Mouse (Mus musculus) induced T-regulatory cell, adult 2 months (primary cell): ENCODE data around the gene Zkscan3.
A peak's percentile ranks its signal among the peaks of the same experiment; 100 is the strongest.

ENCODE experiments used
- DNase-seq: peaks from one replicate; pipeline ENCODE4 v3.0.0-alpha.2; 2012; ENCODE audit warnings: low read depth

Gene Zkscan3

GRCm38 (mm10) chr13:21402287-21402846 lies at the start of gene Zkscan3:
Gene Zkscan3 (minus strand): TSS chr13:21402755.
- DNase-seq, result peak; percentile 93

- DNase-seq, result no peak
These were observed 45.5 kb upstream of the Zkscan3 start for GRCm38 (mm10) chr13:21447856-21448614.

GRCm38 (mm10) chr13:21446796-21447195 lies 44.2 kb upstream of the Zkscan3 start:
- DNase-seq, result no peak

GRCm38 (mm10) chr13:21441207-21441572 lies 38.6 kb upstream of the Zkscan3 start:
- no peak for DNase-seq

GRCm38 (mm10) chr13:21440503-21441206 lies 38.1 kb upstream of the Zkscan3 start, which contains the start of gene Pgbd1:
Gene Pgbd1 (minus strand): TSS chr13:21441058.
- peak; percentile 75 for DNase-seq

- DNase-seq, result no peak
These were observed 32.9 kb upstream of the Zkscan3 start for GRCm38 (mm10) chr13:21435476-21435875.

- DNase-seq, result no peak
These were observed 25.1 kb upstream of the Zkscan3 start for GRCm38 (mm10) chr13:21427631-21428030.

- DNase-seq, result no peak
These were observed 20.7 kb upstream of the Zkscan3 start for GRCm38 (mm10) chr13:21423301-21423700.

GRCm38 (mm10) chr13:21418865-21419264 lies 16.3 kb upstream of the Zkscan3 start:
- DNase-seq, result no peak

- peak; percentile 42 for DNase-seq
These were observed 14.9 kb upstream of the Zkscan3 start for GRCm38 (mm10) chr13:21417298-21418010.

GRCm38 (mm10) chr13:21415750-21416149 lies 13.2 kb upstream of the Zkscan3 start:
- DNase-seq, result no peak

- DNase-seq, result peak; percentile 53
These were observed 12.7 kb upstream of the Zkscan3 start for GRCm38 (mm10) chr13:21415266-21415665.

- peak; percentile 57 for DNase-seq
These were observed 12.0 kb upstream of the Zkscan3 start for GRCm38 (mm10) chr13:21414231-21415212.

GRCm38 (mm10) chr13:21408805-21409459 lies 6.4 kb upstream of the Zkscan3 start:
- no peak for DNase-seq

GRCm38 (mm10) chr13:21407969-21408804 lies 5.6 kb upstream of the Zkscan3 start:
- DNase-seq, result peak; percentile 74

GRCm38 (mm10) chr13:21407341-21407740 lies 4.8 kb upstream of the Zkscan3 start:
- DNase-seq, result no peak

- DNase-seq, result no peak
These were observed 293 bp upstream of the Zkscan3 start for GRCm38 (mm10) chr13:21402848-21403247.

GRCm38 (mm10) chr13:21401636-21402286 lies 794 bp downstream of the Zkscan3 start:
- DNase-seq, result no peak

GRCm38 (mm10) chr13:21401166-21401565 lies 1.4 kb downstream of the Zkscan3 start:
- no peak for DNase-seq
